Mouse (Mus musculus) stomach, embryonic 14.5 days (tissue): ENCODE measurements at regions not wholly inside any gene's neighbourhood (a gene's known extent, or its start where the extent isn't known, plus 50 kb on each side); places are given as distances from the start of the nearest gene placed in this dataset.

Experiments
- ATAC-seq: fragments of 200-750 bp; cut with Nextera tagmentation; 2 replicates; pipeline ENCODE4 v1.8.0; 2017; ENCODE audit warnings: low read depth, moderate TSS enrichment; ENCODE audit not compliant: insufficient number of reproducible peaks, insufficient read depth, low FRiP score
- H3K27ac ChIP-seq: fragments of 300-500 bp; sonication (generic); 2 replicates; pipeline ENCODE4 v1.5.1; 2014; ENCODE audit warnings: mild to moderate bottlenecking, low read length, moderate library complexity, mixed read lengths
- H3K27me3 ChIP-seq: fragments of 300-500 bp; sonication (generic); 2 replicates; pipeline ENCODE4 v1.6.1; 2014; ENCODE audit warnings: low read length, control low read depth, mixed read lengths; ENCODE audit not compliant: control insufficient read depth, insufficient read depth
- H3K36me3 ChIP-seq: fragments of 300-500 bp; sonication (generic); 2 replicates; pipeline ENCODE4 v1.6.1; 2014; ENCODE audit warnings: mild to moderate bottlenecking, control low read depth, low read length, moderate library complexity, mixed read lengths; ENCODE audit not compliant: control insufficient read depth, insufficient read depth
- H3K4me1 ChIP-seq: fragments of 300-500 bp; sonication (generic); 2 replicates; pipeline ENCODE4 v1.6.1; 2014; ENCODE audit warnings: low read length, control low read depth, mixed read lengths; ENCODE audit not compliant: control insufficient read depth, insufficient read depth
- H3K4me2 ChIP-seq: fragments of 300-500 bp; sonication (generic); replicated peaks from 2 replicates; pipeline ENCODE4 v1.6.1; 2014; ENCODE audit warnings: low read depth, low read length, control low read depth
- H3K4me3 ChIP-seq: fragments of 300-500 bp; sonication (generic); 2 replicates; pipeline ENCODE4 v1.5.1; 2014; ENCODE audit warnings: low read depth, low read length, control low read depth
- H3K9ac ChIP-seq: fragments of 300-500 bp; sonication (generic); replicated peaks from 2 replicates; pipeline ENCODE4 v1.6.1; 2014; ENCODE audit warnings: low read depth, mild to moderate bottlenecking, control low read depth, low read length, moderate library complexity, mixed read lengths
- H3K9me3 ChIP-seq: fragments of 300-500 bp; sonication (generic); 2 replicates; pipeline ENCODE4 v1.6.1; 2016; ENCODE audit warnings: low read depth, low read length, control low read depth; ENCODE audit not compliant: control insufficient read depth
- WGBS: fragments of 180-500 bp; shearing (Covaris S2); extraction: QIAGEN DNeasy Blood & Tissue Kit; methylation state at CpG from one replicate; pipeline ENCODE4 v1.1.7; 2014; 5-methylcytosine and 5-hydroxymethylcytosine counted together

DNA sequence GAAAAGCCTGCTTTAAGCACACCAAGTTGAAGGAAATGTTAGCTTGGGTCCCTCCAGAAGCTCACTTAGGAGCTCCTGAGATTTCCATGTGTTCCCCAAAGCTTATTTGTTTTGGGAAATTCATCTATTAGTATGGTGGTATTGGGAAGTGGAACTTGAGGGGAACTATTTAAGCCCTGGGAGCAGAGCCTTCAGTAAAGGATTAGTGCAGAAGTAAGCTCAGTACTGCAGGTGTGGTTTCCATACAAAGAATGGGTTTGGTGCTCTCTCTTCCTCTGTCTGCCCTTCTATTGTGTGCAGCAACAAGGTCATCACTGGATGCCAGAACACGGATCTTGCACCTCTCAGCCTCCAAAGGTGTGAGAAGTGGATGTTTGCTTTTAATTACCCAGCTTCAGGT is 57.2 kb downstream of the Foxa2 start:
- Histone ChIP-seq H3K27ac (no peak overlapping the region), H3K4me3 (no peak overlapping the region), H3K4me1 (no peaks in the 10 kb centered on the region), H3K9me3 (no peaks in the 10 kb centered on the region), H3K4me2 (no peak overlapping the region), H3K27me3 (no peaks in the 10 kb centered on the region), H3K36me3 (no peaks in the 10 kb centered on the region), H3K9ac (no peak overlapping the region)
- ATAC-seq: no peak
- WGBS: 57% methylated on average over 1 of the region's 1 CpGs

DNA sequence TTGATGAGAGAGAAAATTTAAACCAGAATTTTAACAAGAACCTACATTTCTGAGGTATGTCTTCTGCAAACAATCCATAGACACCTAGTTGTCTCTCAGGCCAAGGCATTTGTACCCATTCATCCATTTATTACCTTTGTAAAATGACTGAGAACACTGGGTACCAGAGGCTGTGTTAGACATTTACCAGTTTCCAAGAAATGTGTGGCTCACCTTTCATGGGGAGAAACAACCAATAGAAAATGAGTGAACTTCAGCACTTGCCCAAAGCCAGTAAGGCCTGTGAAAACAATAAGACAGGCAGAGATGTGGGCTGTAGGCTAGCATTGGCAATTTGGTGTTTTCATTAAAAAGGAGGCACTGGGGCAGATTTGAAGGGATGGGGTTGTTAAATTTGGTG is 58.2 kb downstream of the Foxa2 start:
- Histone ChIP-seq H3K9me3 (no peaks in the 10 kb centered on the region), H3K4me1 (no peaks in the 10 kb centered on the region), H3K27ac (no peak overlapping the region), H3K4me2 (no peak overlapping the region), H3K4me3 (no peak overlapping the region), H3K9ac (no peak overlapping the region), H3K36me3 (no peaks in the 10 kb centered on the region), H3K27me3 (no peaks in the 10 kb centered on the region)
- ATAC-seq: no peak

DNA sequence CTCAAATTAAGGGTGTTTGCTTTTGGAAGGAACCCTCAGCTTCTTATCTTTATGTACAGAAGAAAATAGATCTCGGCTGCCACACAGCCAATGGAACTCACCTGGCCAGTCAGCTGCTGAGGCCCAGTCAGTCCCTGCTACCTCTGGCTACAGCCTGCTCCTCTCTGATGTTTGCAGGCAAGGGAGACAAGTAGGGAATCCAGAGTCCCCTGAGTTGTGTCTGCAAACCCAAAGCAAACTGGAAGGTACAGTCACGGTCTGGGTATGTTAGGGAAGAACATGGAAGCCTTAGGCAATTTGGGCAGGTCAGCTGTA is 61.6 kb downstream of the Foxa2 start:
- peak overlapping the region; percentile 74; the same call in 1 of the 2 replicates for H3K27ac ChIP-seq
- no peaks in the 10 kb centered on the region for H3K36me3 ChIP-seq
- no peaks in the 10 kb centered on the region for H3K4me1 ChIP-seq
- H3K4me2 ChIP-seq: no peak overlapping the region
- H3K27me3 ChIP-seq: no peaks in the 10 kb centered on the region
- H3K9ac ChIP-seq: no peak overlapping the region
- H3K9me3 ChIP-seq: no peaks in the 10 kb centered on the region
- 25% methylated on average over 2 of the region's 2 CpGs for WGBS
- no peak overlapping the region for H3K4me3 ChIP-seq
- ATAC-seq: peak; percentile 73

DNA sequence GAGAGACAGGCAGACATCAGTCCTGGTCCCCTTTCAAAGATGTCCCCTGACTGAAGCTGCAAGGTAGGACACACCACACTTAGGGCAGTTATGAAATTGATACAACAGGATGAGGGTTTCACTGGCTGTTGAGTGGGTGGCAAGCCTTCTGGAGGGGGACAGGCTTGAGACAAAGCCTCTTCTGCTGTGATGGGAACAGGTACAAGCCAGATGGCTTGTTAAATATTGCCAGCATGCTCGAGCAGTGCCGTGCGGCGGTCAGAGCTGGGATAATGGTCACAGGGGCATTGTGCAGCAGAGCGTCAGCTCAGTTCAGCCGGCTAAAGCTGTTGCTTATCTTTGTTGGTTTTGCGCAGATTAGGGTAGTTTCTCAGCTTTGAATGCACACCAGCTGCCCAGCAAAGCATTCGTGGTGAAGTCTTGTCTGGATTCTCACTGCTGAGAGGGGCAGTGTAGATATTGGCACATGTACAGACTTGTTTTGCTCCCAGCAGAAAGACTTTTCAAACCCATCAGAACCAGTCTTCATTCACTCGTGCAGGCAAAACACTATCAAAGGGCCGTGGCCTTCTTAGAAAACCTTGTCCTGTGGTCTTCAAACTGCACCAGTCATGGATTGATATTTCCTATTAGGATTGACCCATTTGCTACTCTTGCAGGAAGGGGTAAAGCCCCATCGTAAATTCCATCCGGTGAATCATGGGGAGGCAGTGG is 62.1 kb downstream of the Foxa2 start:
- Histone ChIP-seq H3K27ac (peak overlapping the region; percentile 74), H3K4me1 (0 out of 2 replicates have a peak, but pooled peaks cover under 1% of the 10 kb centered on the region)

DNA sequence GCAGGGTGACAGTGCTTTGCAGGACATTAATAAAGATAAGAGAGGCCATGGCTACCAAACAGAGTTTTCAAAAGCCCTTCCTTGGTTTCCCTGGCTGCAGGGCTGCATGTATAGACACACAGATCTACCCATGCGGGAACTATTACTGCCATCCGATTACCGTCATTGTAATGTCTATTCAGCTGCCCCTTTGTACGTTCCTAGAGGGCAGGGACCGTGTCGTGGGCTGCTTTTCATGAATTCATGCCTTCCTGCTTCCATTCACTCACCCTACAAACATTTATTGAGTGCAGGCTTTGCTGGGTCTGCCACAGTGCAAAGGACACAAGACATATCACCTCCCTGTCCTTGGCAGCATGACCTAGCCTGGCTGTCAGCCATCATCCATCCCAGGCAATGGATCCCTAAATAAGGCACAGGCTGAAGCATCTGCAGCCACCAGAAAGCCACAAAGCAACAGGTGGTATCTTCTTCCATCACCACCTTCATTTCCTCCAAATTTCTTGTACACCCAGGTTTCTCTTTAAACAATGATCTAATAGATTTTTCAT is 65.8 kb downstream of the Foxa2 start:
- no peak overlapping the region for H3K9ac ChIP-seq
- no peaks in the 10 kb centered on the region for H3K9me3 ChIP-seq
- no peaks in the 10 kb centered on the region for H3K27me3 ChIP-seq
- no peak overlapping the region for H3K4me3 ChIP-seq
- no peak for ATAC-seq
- H3K27ac ChIP-seq: no peak overlapping the region
- 0 out of 2 replicates have a peak, but pooled peaks cover 2% of the 10 kb centered on the region for H3K4me1 ChIP-seq
- H3K36me3 ChIP-seq: no peaks in the 10 kb centered on the region
- 69% methylated on average over 6 of the region's 6 CpGs for WGBS
- H3K4me2 ChIP-seq: no peak overlapping the region

More for the DNA sequence above, 62.1 kb downstream of the Foxa2 start:
- Histone ChIP-seq H3K9ac (no peak overlapping the region), H3K4me3 (no peak overlapping the region), H3K27me3 (no peaks in the 10 kb centered on the region), H3K36me3 (no peaks in the 10 kb centered on the region), H3K9me3 (no peaks in the 10 kb centered on the region), H3K4me2 (no peak overlapping the region)
- 51% methylated on average over 12 of the region's 12 CpGs for WGBS
- peak; percentile 89 for ATAC-seq

DNA sequence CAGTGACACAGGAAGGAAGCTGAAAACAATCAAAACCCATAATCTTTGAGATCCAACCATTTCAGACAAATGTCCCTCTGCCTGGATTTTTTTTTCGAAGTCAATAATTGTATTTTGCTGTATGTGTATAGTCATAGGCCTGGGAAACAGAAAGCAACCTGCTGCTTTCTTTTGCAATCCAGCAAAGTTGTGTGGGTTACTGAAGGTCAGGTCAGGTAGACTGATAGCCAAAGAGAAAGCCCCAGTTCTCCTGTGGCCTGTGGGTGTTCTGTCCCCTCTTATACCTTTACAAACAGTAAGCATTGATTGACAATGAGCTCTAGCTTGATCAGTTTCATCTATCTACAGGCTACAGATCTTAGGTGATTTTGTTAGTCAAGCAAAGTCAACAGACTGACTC is 66.4 kb downstream of the Foxa2 start:
- no peak overlapping the region for H3K4me2 ChIP-seq
- H3K9ac ChIP-seq: no peak overlapping the region
- no peaks in the 10 kb centered on the region for H3K9me3 ChIP-seq
- ATAC-seq: no peak
- 0 out of 2 replicates have a peak, but pooled peaks cover 2% of the 10 kb centered on the region for H3K4me1 ChIP-seq
- H3K27me3 ChIP-seq: no peaks in the 10 kb centered on the region
- 85% methylated on average over 1 of the region's 1 CpGs for WGBS
- no peaks in the 10 kb centered on the region for H3K36me3 ChIP-seq
- no peak overlapping the region for H3K4me3 ChIP-seq
- H3K27ac ChIP-seq: no peak overlapping the region

DNA sequence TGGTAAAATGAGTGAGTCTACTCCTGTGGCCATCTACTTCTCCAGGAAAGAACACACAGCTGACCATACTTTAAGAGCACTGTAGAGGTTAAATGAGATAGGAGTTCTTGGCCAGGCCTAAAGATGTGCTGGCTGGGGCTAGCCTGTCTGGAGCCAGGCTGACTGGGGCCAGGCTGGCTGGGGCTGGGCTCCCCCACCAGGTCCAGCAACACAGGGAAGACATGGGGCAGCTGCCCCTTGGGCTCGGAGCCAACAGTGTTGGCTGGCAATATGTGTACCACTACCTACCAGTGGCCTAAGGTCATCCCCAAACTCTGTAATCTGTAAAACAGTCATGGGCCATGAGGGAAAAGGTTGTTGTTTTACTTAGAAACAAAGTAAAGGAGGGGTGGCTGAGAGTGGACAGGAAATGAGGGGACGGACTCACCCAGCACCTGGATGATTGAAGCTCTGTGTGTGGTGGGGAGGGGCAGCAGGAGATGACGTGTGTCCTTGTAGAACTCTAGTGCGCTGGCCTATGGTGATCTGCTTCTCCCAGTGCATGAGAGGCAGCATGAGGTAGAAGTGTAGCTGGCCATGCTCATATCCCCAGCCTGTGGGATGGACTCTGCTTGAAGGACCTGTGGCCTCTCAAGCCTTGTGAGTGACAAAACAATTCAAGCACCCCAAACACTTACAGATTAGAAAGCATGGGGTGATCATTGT is 67.0 kb downstream of the Foxa2 start:
- Histone ChIP-seq H3K27me3 (no peaks in the 10 kb centered on the region), H3K36me3 (no peaks in the 10 kb centered on the region), H3K4me2 (no peak overlapping the region), H3K9me3 (no peaks in the 10 kb centered on the region), H3K4me1 (0 out of 2 replicates have a peak, but pooled peaks cover 2% of the 10 kb centered on the region), H3K9ac (no peak overlapping the region), H3K4me3 (no peak overlapping the region), H3K27ac (no peak overlapping the region)
- WGBS: 69% methylated on average over 4 of the region's 4 CpGs
- no peak for ATAC-seq

DNA sequence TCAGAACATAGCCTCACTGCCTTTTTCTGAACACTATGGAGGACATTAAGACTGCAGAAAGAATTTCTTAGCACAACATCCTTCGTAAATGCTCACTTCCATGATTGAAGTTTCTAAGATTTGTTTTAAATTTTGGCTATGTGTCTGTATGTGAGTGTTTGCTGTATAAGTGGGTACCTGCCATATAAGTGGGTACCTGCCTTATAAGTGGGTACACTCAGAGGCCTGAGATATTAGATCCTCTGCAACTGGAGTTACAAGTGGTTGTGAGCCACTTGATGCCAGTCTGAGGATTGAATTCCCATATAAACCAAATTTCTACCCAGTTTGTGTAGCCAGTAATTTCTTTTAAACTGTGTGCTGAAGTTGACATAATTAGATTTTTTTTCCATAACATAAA is 67.8 kb downstream of the Foxa2 start:
- Histone ChIP-seq H3K27me3 (no peaks in the 10 kb centered on the region), H3K9ac (no peak overlapping the region), H3K4me3 (no peak overlapping the region), H3K9me3 (no peaks in the 10 kb centered on the region), H3K4me2 (no peak overlapping the region), H3K27ac (no peak overlapping the region), H3K4me1 (0 out of 2 replicates have a peak, but pooled peaks cover 2% of the 10 kb centered on the region), H3K36me3 (no peaks in the 10 kb centered on the region)
- no peak for ATAC-seq
- 80% methylated on average over 1 of the region's 1 CpGs for WGBS
